Mouse (Mus musculus) forelimb bud, embryonic 11.5 days (tissue): ENCODE measurements at regions not wholly inside any gene's neighbourhood (a gene's known extent, or its start where the extent isn't known, plus 50 kb on each side); places are given as distances from the start of the nearest gene placed in this dataset.
A peak's percentile ranks its signal among the peaks of the same experiment; 100 is the strongest.
"Not testable (repeated sequence)": the region's sequence is repeated elsewhere in the genome, so short reads cannot be mapped to it uniquely, and the experiment has no call there.

Experiments used
- DNase-seq: peaks from one replicate; pipeline ENCODE4 v3.0.0-alpha.2; 2012; ENCODE audit warnings: low read depth, low spot score

DNA sequence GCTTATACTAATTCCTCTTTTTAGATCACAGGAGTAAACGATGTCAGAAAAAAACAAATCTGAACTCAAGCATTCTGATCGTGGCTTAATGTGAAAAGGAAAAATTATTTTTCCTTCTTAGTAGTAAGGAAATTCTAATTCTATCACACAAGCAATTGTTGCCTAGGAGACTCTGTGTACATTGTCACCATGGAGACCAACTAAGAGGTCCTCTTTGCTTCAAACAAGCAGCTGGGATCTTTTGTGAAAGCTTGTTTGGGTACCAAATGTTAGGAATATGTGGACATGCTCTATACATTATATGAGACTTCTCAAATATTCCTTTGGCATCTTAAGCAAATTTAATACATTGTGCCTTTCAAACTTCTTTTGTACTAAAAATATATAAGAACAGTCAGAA is 345.9 kb upstream of the Atp10a start:
- DNase-seq: no peak

GRCm38 (mm10) chr7:58322381-58322780 is 333.6 kb upstream of the Atp10a start:
- DNase-seq: no peak

DNA sequence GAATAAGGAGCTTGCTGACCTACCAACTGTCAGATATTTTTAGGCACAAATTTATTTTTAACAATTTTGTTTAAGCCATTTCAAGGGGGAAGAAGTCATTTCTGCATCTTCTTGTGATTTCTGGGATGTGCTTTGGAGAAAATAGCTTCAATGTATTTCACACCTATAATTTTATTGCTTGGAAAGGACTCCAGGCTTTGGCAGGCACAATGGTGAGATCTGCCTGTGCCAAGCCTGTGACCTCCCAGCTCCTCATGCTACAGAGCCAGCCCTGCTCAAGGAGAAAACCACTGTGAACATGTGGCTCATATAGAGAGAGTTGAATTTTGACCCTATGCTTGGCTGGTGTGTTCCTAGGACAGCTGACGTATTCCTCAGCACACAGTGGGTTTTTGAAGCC is 288.6 kb upstream of the Atp10a start:
- DNase-seq: no peak

GRCm38 (mm10) chr7:58383401-58383800 is 272.6 kb upstream of the Atp10a start:
- no peak for DNase-seq

DNA sequence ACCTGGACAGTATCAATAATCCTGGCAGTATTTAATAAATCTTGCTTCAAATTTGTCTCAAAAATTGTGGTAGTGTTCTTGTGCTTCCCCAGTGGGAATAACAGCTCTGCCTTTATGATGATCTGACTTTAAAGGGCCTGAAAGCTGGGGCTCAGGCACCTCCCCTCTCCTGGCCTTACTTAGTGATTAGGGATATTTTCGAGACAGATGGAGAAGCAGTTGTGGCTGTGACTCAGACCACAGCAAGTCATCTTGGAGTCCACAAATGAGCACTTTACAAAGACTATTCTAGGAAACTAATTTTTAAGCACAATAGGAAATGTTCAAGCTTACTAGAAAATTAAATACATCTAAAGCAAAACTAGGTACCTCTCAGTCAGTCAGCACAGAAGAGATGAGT is 267.6 kb upstream of the Atp10a start:
- DNase-seq: no peak

- no peak for DNase-seq
These were observed 263.4 kb upstream of the Atp10a start for GRCm38 (mm10) chr7:58392391-58393115.

DNA sequence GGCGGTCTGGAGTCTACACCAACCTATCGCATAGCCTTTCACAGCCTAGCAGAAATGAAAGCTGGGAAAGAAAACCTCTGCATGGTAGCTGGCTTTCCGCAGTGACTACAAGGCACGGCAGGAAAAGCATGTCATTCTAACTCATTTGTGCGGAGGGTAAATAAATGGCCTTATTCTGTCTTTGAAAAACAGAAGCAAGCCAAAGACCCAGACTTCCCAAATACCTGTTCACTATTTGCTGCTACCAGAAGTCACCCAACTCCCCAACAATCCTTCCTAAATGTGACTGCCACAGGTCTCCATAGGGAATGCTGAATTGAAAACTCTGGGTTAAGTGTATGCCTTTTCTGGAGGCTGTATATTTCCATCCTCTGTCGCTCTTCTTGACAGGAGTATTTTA is 258.0 kb upstream of the Atp10a start:
- peak; percentile 12 for DNase-seq

- no peak for DNase-seq
These were observed 257.3 kb upstream of the Atp10a start for GRCm38 (mm10) chr7:58398558-58399144.

GRCm38 (mm10) chr7:58399145-58399604 is 256.8 kb upstream of the Atp10a start:
- peak; percentile 96 for DNase-seq

DNA sequence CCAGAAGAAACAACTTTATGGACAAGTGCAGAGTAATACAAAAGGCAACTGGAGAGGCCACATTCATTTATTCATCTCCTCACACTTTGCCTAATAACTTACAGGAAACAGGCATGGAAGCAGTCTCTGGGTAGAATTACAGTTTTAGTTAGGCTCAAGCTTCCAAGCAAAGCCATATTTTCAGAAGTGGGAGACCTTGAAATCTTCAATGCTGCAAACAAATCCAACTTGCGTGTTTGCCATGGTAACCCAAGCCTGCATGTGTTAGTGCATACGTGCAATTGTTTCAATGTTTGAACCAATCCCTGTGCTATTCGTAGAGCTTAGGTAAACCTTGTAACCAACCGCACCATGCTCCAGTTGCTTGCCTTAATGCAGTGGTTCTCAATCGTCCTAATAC is 256.3 kb upstream of the Atp10a start:
- DNase-seq: peak; percentile 29

DNA sequence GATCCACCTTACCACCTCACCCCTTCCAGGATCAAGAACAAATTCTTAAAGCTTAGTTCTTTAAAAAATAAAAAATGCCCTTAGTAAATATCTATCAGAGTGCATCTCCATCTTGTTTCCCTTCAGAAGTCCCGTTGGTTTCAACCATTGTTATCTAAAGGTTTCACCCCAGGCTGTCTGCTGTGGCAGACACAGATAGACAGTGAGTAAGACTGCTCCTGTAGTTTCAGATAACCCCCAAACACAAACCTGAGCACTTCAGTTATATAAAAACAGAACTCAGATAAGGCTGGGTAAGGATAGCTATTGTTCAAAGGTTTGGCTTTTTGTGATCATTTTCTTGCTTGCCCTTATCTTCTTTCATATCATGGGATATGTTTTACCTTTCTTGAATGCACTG is 255.4 kb upstream of the Atp10a start:
- DNase-seq: no peak

DNA sequence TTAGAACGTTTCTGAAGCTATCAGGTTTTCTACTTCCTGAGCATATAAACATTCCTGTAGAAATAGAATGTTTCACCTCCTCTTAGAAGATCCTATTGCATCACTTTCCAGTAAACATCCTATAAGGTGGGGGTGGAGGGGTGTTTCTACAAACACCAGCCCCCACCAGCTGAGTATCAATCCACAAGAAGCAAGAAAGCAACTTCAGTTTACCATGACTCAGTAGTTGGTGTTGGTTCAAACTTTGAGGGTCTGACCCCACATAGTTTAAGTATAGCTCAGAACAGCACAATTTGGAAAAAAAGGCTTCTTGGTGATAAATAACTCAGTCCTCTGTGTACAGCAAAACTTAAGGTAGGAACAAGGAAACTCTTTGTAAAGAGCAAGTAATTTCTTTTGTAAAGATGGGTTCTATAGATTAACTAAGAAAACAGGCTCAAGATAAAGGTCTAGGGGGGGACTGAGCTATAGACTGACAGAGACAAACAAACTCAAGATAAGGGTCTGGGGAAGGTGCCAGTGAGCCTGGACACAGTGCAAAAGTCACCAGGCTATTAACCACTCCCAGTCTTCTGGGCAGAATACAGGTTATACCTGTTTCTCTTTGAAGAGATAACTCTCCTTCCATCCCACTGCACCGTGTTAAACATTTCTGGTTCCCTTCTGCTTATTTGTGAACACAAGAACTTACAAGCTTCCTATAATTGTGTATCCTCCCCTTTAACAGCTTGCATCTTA is 218.9 kb upstream of the Atp10a start:
- no peak for DNase-seq

DNA sequence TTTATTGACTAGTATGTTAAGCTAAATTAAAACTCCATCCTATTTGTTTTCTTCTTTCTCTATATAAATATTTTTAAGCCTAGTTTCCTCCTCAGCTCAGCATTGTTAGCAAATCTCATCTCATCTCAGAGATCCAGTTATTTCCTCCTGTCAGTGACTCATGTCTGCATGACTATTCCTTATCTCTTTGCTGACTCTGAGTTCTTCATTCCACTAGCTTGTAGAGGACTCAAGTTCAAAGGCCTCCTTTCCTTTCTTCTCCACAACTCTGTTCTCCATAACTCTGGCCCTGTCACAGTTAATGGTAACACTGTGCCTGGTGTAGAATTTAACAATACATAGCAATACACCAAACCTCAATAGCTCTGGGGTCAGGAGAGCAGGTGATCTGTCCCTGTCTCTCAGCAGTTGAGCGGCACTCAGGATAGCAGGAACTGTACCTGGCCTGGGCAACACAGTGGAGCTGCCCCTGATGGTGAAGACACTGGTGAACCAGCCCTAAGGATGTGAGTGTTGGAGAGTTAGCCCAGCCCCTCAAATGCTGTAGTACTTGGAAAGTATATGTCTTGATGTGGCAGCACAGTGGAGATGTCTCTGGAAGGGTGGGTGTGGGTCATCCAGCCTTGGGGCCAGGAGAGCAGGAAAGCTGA is 213.3 kb upstream of the Atp10a start:
- no peak for DNase-seq

- DNase-seq: no peak
These were observed 212.7 kb upstream of the Atp10a start for GRCm38 (mm10) chr7:58443297-58443696.

GRCm38 (mm10) chr7:58445781-58446180 is 210.2 kb upstream of the Atp10a start:
- DNase-seq: no peak

- DNase-seq: no peak
These were observed 209.7 kb upstream of the Atp10a start for GRCm38 (mm10) chr7:58446261-58446660.

GRCm38 (mm10) chr7:58448727-58449126 is 207.2 kb upstream of the Atp10a start:
- DNase-seq: no peak

- no peak for DNase-seq
These were observed 204.0 kb upstream of the Atp10a start for GRCm38 (mm10) chr7:58451981-58452380.

GRCm38 (mm10) chr7:58458146-58458545 is 197.8 kb upstream of the Atp10a start:
- not testable (repeated sequence) for DNase-seq

DNA sequence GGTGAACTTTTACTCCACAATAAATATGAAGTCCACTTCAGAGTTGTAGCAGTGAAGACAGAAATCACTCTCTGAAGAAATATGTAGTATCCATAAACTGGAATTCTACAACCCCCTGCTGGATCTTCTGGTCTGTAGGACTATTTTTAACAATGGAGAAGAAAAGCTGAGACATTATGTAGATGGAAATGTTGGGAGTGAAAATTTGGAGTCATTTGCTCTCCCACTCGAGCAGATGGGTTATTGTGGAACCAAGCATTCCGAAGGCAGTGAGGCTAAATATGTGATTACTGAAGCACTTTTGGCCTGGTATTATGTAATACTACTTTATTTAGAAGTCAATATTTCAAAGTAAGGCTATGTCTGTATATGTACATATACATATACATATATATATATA is 195.0 kb upstream of the Atp10a start:
- DNase-seq: no peak

- DNase-seq: no peak
These were observed 182.8 kb upstream of the Atp10a start for GRCm38 (mm10) chr7:58473150-58473549.

DNA sequence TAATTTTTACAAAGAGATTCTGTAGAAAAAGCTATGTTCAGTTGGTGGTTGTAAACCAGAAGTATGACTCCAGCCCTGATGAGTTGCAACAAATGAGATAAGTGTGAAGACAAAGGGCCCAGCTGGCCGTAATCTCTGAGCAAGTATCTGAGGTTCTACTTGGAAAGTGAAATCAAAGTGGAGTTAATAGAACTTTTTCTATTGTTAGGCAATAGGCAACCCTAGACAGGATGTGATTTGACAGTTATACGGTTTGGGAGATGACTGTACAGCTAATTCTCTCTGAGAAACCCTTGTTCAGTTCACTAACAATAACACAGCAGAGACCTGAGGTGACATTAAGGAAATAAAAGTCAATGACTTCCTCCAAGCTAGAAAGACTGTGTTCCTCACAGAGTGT is 180.8 kb upstream of the Atp10a start:
- no peak for DNase-seq
